Comparison of ENCODE assay signal across 9 mouse cellular contexts in genomic region chr19:32343937-32344737, GRCm38 (mm10). TPM values are rescaled to one million over a fixed set of nuclear protein-coding genes. Genes with fewer than 3 reads are reported as not detected.
DNase-seq lines count a peak whose midpoint lies in the region; ATAC-seq lines count a peak whose summit lies in the region.
"Had no signal": no experiment of that assay in that cellular context is flagged by ENCODE, and none has a peak within 500 bp of the region (broad histone marks: within the 10 kb centered on the region; RNA-seq: fewer than 3 reads in every experiment).

No protein-coding gene starts in this region.

- 2% methylated on average over 17 of the region's 17 CpGs for WGBS in forebrain, embryonic 16.5 days
- 43% methylated on average over 17 of the region's 17 CpGs for WGBS in liver, embryonic 15.5 days (ENCODE audit: insufficient replicate concordance)

- H3K27ac ChIP-seq in forebrain, embryonic 16.5 days (ENCODE audit: low read length): no peak overlapping the region
- 0 out of 2 replicates have a peak overlapping the region, but pooled peaks have one; percentile 5 for H3K27ac ChIP-seq in liver, embryonic 15.5 days (replicated peaks)

- ATAC-seq in forebrain, embryonic 16.5 days: peak; percentile 61
- ATAC-seq in liver, embryonic 15.5 days (ENCODE audit: insufficient read depth): no peak

- no peaks in the 10 kb centered on the region for H3K27me3 ChIP-seq in forebrain, embryonic 16.5 days (replicated peaks; ENCODE audit: control insufficient read depth, insufficient read depth, low read length)
- no peaks in the 10 kb centered on the region for H3K27me3 ChIP-seq in liver, embryonic 15.5 days
- H3K27me3 ChIP-seq: CH12.LX had no signal

- H3K4me2 ChIP-seq in forebrain, embryonic 16.5 days (ENCODE audit: low read length): peak overlapping the region; percentile 50
- H3K4me2 ChIP-seq in liver, embryonic 15.5 days: peak overlapping the region; percentile 37

- peak overlapping the region; percentile 2 for H3K9ac ChIP-seq in forebrain, embryonic 16.5 days (replicated peaks; ENCODE audit: low read depth, low read length)
- no peak overlapping the region for H3K9ac ChIP-seq in liver, embryonic 15.5 days

- peaks cover 20% of the 10 kb centered on the region for H3K4me1 ChIP-seq in forebrain, embryonic 16.5 days (replicated peaks; ENCODE audit: control insufficient read depth, insufficient read depth, low read length)
- peaks cover 42% of the 10 kb centered on the region for H3K4me1 ChIP-seq in liver, embryonic 15.5 days (replicated peaks)

- no peaks in the 10 kb centered on the region for H3K9me3 ChIP-seq in forebrain, embryonic 16.5 days (ENCODE audit: control insufficient read depth, low read length)
- H3K9me3 ChIP-seq in liver, embryonic 15.5 days (replicated peaks): no peaks in the 10 kb centered on the region

- H3K36me3 ChIP-seq in forebrain, embryonic 16.5 days (ENCODE audit: control insufficient read depth, insufficient read depth): no peaks in the 10 kb centered on the region
- no peaks in the 10 kb centered on the region for H3K36me3 ChIP-seq in liver, embryonic 15.5 days (replicated peaks)

- peak; percentile 90 for DNase-seq in heart, adult 11 months
- no peak for DNase-seq in heart, adult 8-10 months (ENCODE audit: low spot score)
- peak; percentile 84 for DNase-seq in ES-CJ7 (ENCODE audit: low read depth, low spot score)
- DNase-seq in adrenal gland, postnatal 25 days: no peak
- DNase-seq in thymus, postnatal 14 days: no peak
- no peak for DNase-seq in spleen, postnatal 14 days (ENCODE audit: low spot score in 2 of 2)

- peak overlapping the region; percentile 19 for H3K4me3 ChIP-seq in forebrain, embryonic 16.5 days (replicated peaks; ENCODE audit: low read length)
- H3K4me3 ChIP-seq in liver, embryonic 15.5 days (replicated peaks): no peak overlapping the region; the same call in 1 of the 2 replicates

RNA-seq across cellular contexts. Expression of gene Sgms1, which starts 45.4 kb away (rescaled TPM):
- 10 to 100 TPM; 48.4 to 62.8 (median 50.8) TPM for total RNA-seq in heart, adult 8-10 months (2022)
- 14.0 and 16.3 TPM in 2 replicates for polyA plus RNA-seq in forebrain, embryonic 16.5 days (2015; fragmentation: Nextera tagmentation; extraction: Ambion mirVana)
- polyA plus RNA-seq in liver, embryonic 15.5 days (2015; fragmentation: Nextera tagmentation; extraction: Ambion mirVana): 24.8 and 29.8 TPM in 2 replicates
- 87.0 and 93.2 TPM in 2 replicates for total RNA-seq in adrenal gland, postnatal 25 days (2021)

Comparison
In these comparisons a context has a peak if more than half of its experiments do, and no peak if none do; other contexts are left out.
1. DNase-seq: peak in heart, adult 11 months (single experiment) and ES-CJ7 (single experiment); none in heart, adult 8-10 months (single experiment), adrenal gland, postnatal 25 days (single experiment), thymus, postnatal 14 days (single experiment) and spleen, postnatal 14 days (0 of 2).